Mouse (Mus musculus) heart, embryonic 12.5 days (tissue): ENCODE measurements around the gene Siah2. TPM values are rescaled to one million over a fixed set of nuclear protein-coding genes. Genes with fewer than 3 reads are reported as not detected.
A peak's percentile ranks its signal among the peaks of the same experiment; 100 is the strongest.

Experiments used
- ATAC-seq: fragments of 200-750 bp; cut with Nextera tagmentation; 2 replicates; pipeline ENCODE4 v1.8.0; 2017; ENCODE audit warnings: moderate TSS enrichment, moderate library complexity; ENCODE audit not compliant: insufficient number of reproducible peaks, low FRiP score
- H3K27ac ChIP-seq: fragments of 300-500 bp; sonication (generic); 2 replicates; pipeline ENCODE4 v1.5.1; 2016; ENCODE audit warnings: mild to moderate bottlenecking, moderate library complexity; ENCODE audit not compliant: poor library complexity, severe bottlenecking
- H3K27me3 ChIP-seq: fragments of 300-500 bp; sonication (generic); replicated peaks from 2 replicates; pipeline ENCODE4 v1.6.1; 2016; ENCODE audit warnings: mild to moderate bottlenecking, moderate library complexity
- H3K36me3 ChIP-seq: fragments of 300-500 bp; sonication (generic); 2 replicates; pipeline ENCODE4 v1.6.1; 2016; ENCODE audit warnings: mild to moderate bottlenecking, moderate library complexity
- H3K4me1 ChIP-seq: fragments of 300-500 bp; sonication (generic); replicated peaks from 2 replicates; pipeline ENCODE4 v1.6.1; 2016; ENCODE audit warnings: mild to moderate bottlenecking
- H3K4me2 ChIP-seq: fragments of 300-500 bp; sonication (generic); 2 replicates; pipeline ENCODE4 v1.6.1; 2016; ENCODE audit warnings: mild to moderate bottlenecking, moderate library complexity
- H3K4me3 ChIP-seq: fragments of 300-500 bp; sonication (generic); 2 replicates; pipeline ENCODE4 v1.5.1; 2016; ENCODE audit warnings: mild to moderate bottlenecking
- H3K9ac ChIP-seq: fragments of 300-500 bp; sonication (generic); 2 replicates; pipeline ENCODE4 v1.6.1; 2016; ENCODE audit warnings: mild to moderate bottlenecking, moderate library complexity
- H3K9me3 ChIP-seq: fragments of 300-500 bp; sonication (generic); replicated peaks from 2 replicates; pipeline ENCODE4 v1.6.1; 2016; ENCODE audit warnings: mild to moderate bottlenecking, moderate library complexity
- WGBS: fragments of 180-500 bp; shearing (Covaris S2); methylation state at CpG from one replicate; pipeline ENCODE4 v1.1.7; 2016; 5-methylcytosine and 5-hydroxymethylcytosine counted together
- polyA plus RNA-seq: library from polyadenylated mRNA; unstranded; fragments of >200 nt; fragmentation: Nextera tagmentation; extraction: Ambion mirVana; gene quantifications from 2 replicates; pipeline ENCODE4 v1.2.1, GENCODE M21; 2016

The Siah2 gene
- polyA plus RNA-seq, 1 experiment from 2014 or later = 6.7 TPM

- ATAC-seq = no peak
- Histone ChIP-seq H3K27me3 (no peaks in the 10 kb centered on the region), H3K36me3 (no peaks in the 10 kb centered on the region), H3K9me3 (peaks cover 3% of the 10 kb centered on the region; the same call in 1 of the 2 replicates), H3K4me2 (no peak overlapping the region), H3K4me1 (no peaks in the 10 kb centered on the region), H3K9ac (no peak overlapping the region), H3K4me3 (no peak overlapping the region), H3K27ac (no peak overlapping the region)
- 78% methylated on average over 9 of the region's 9 CpGs for WGBS
These were observed 27.4 kb upstream of the Siah2 start for GRCm38 (mm10) chr3:58719461-58720230.

- Histone ChIP-seq H3K4me1 (peaks cover 12% of the 10 kb centered on the region), H3K4me2 (no peak overlapping the region), H3K9me3 (peaks cover 3% of the 10 kb centered on the region), H3K36me3 (no peaks in the 10 kb centered on the region), H3K27ac (no peak overlapping the region), H3K9ac (no peak overlapping the region), H3K27me3 (no peaks in the 10 kb centered on the region), H3K4me3 (no peak overlapping the region)
- 48% methylated on average over 2 of the region's 2 CpGs for WGBS
- no peak for ATAC-seq
These were observed 24.5 kb upstream of the Siah2 start for GRCm38 (mm10) chr3:58716705-58717104.

GRCm38 (mm10) chr3:58714767-58715166, 22.6 kb upstream of the Siah2 start:
- H3K9ac ChIP-seq = no peak overlapping the region
- H3K4me1 ChIP-seq = peaks cover 12% of the 10 kb centered on the region
- no peak overlapping the region for H3K4me2 ChIP-seq
- no peaks in the 10 kb centered on the region for H3K27me3 ChIP-seq
- no peak overlapping the region for H3K4me3 ChIP-seq
- H3K36me3 ChIP-seq = no peaks in the 10 kb centered on the region
- peaks cover 3% of the 10 kb centered on the region for H3K9me3 ChIP-seq
- no peak overlapping the region for H3K27ac ChIP-seq
- WGBS = 26% methylated on average over 2 of the region's 2 CpGs
- ATAC-seq = no peak

GRCm38 (mm10) chr3:58714034-58714433, 21.8 kb upstream of the Siah2 start:
- 0 out of 2 replicates have a peak, but pooled peaks have one; percentile 33 for ATAC-seq
- no peak overlapping the region for H3K9ac ChIP-seq
- H3K36me3 ChIP-seq = no peaks in the 10 kb centered on the region
- H3K9me3 ChIP-seq = peaks cover 3% of the 10 kb centered on the region
- H3K4me2 ChIP-seq = no peak overlapping the region
- H3K4me3 ChIP-seq = no peak overlapping the region
- no peaks in the 10 kb centered on the region for H3K27me3 ChIP-seq
- H3K4me1 ChIP-seq = peaks cover 12% of the 10 kb centered on the region
- WGBS = 5% methylated on average over 2 of the region's 2 CpGs
- H3K27ac ChIP-seq = peak overlapping the region; percentile 66

GRCm38 (mm10) chr3:58713191-58713590, 21.0 kb upstream of the Siah2 start:
- no peak overlapping the region for H3K4me2 ChIP-seq
- peaks cover 3% of the 10 kb centered on the region for H3K9me3 ChIP-seq
- no peak overlapping the region for H3K27ac ChIP-seq
- H3K27me3 ChIP-seq = no peaks in the 10 kb centered on the region
- 86% methylated on average over 4 of the region's 4 CpGs for WGBS
- H3K36me3 ChIP-seq = no peaks in the 10 kb centered on the region
- ATAC-seq = no peak
- H3K4me1 ChIP-seq = peaks cover 12% of the 10 kb centered on the region
- no peak overlapping the region for H3K9ac ChIP-seq
- H3K4me3 ChIP-seq = no peak overlapping the region

- H3K9me3 ChIP-seq = peaks cover 11% of the 10 kb centered on the region; the same call in 1 of the 2 replicates
- no peaks in the 10 kb centered on the region for H3K27me3 ChIP-seq
- no peaks in the 10 kb centered on the region for H3K4me1 ChIP-seq
- ATAC-seq = no peak
- H3K36me3 ChIP-seq = no peaks in the 10 kb centered on the region
- H3K27ac ChIP-seq = no peak overlapping the region
- H3K4me2 ChIP-seq = no peak overlapping the region
- H3K9ac ChIP-seq = no peak overlapping the region
- WGBS = 67% methylated on average over 4 of the region's 4 CpGs
- no peak overlapping the region for H3K4me3 ChIP-seq
These were observed 12.3 kb upstream of the Siah2 start for GRCm38 (mm10) chr3:58704547-58704946.

- peaks cover 11% of the 10 kb centered on the region; the same call in 1 of the 2 replicates for H3K9me3 ChIP-seq
- WGBS = 81% methylated on average over 9 of the region's 9 CpGs
These were observed 11.5 kb upstream of the Siah2 start for GRCm38 (mm10) chr3:58703748-58704147.

GRCm38 (mm10) chr3:58702329-58702728, 10.1 kb upstream of the Siah2 start:
- Histone ChIP-seq H3K4me2 (no peak overlapping the region), H3K4me3 (no peak overlapping the region)

More at GRCm38 (mm10) chr3:58703748-58704147, 11.5 kb upstream of the Siah2 start:
- Histone ChIP-seq H3K4me1 (no peaks in the 10 kb centered on the region), H3K9ac (no peak overlapping the region), H3K36me3 (no peaks in the 10 kb centered on the region), H3K27me3 (no peaks in the 10 kb centered on the region), H3K27ac (no peak overlapping the region), H3K4me3 (no peak overlapping the region), H3K4me2 (no peak overlapping the region)
- no peak for ATAC-seq

GRCm38 (mm10) chr3:58701441-58701840, 9.2 kb upstream of the Siah2 start:
- no peaks in the 10 kb centered on the region for H3K36me3 ChIP-seq
- no peak for ATAC-seq
- H3K27ac ChIP-seq = no peak overlapping the region
- H3K27me3 ChIP-seq = no peaks in the 10 kb centered on the region
- H3K9me3 ChIP-seq = peaks cover 11% of the 10 kb centered on the region; the same call in 1 of the 2 replicates
- no peaks in the 10 kb centered on the region for H3K4me1 ChIP-seq
- no peak overlapping the region for H3K4me3 ChIP-seq
- no peak overlapping the region for H3K4me2 ChIP-seq
- no peak overlapping the region for H3K9ac ChIP-seq
- WGBS = 81% methylated on average over 1 of the region's 1 CpGs

More at GRCm38 (mm10) chr3:58702329-58702728, 10.1 kb upstream of the Siah2 start:
- Histone ChIP-seq H3K36me3 (no peaks in the 10 kb centered on the region), H3K9ac (no peak overlapping the region), H3K9me3 (peaks cover 11% of the 10 kb centered on the region; the same call in 1 of the 2 replicates), H3K4me1 (no peaks in the 10 kb centered on the region), H3K27me3 (no peaks in the 10 kb centered on the region), H3K27ac (no peak overlapping the region)
- WGBS = 72% methylated on average over 1 of the region's 1 CpGs
- no peak for ATAC-seq

- no peak overlapping the region for H3K9ac ChIP-seq
- no peaks in the 10 kb centered on the region for H3K4me1 ChIP-seq
- H3K4me3 ChIP-seq = no peak overlapping the region
- no peak overlapping the region for H3K27ac ChIP-seq
- 85% methylated on average over 4 of the region's 4 CpGs for WGBS
- ATAC-seq = no peak
- H3K9me3 ChIP-seq = peaks cover 11% of the 10 kb centered on the region; the same call in 1 of the 2 replicates
- H3K36me3 ChIP-seq = no peaks in the 10 kb centered on the region
- H3K27me3 ChIP-seq = no peaks in the 10 kb centered on the region
- no peak overlapping the region for H3K4me2 ChIP-seq
These were observed 5.7 kb upstream of the Siah2 start for GRCm38 (mm10) chr3:58697926-58698325.

GRCm38 (mm10) chr3:58696806-58697205, 4.6 kb upstream of the Siah2 start:
- H3K4me1 ChIP-seq = peaks cover 3% of the 10 kb centered on the region; the same call in 1 of the 2 replicates
- no peak overlapping the region for H3K4me2 ChIP-seq
- no peaks in the 10 kb centered on the region for H3K27me3 ChIP-seq
- H3K4me3 ChIP-seq = no peak overlapping the region
- no peak overlapping the region for H3K27ac ChIP-seq
- no peaks in the 10 kb centered on the region for H3K36me3 ChIP-seq
- no peak for ATAC-seq
- 55% methylated on average over 3 of the region's 3 CpGs for WGBS
- H3K9ac ChIP-seq = no peak overlapping the region
- peaks cover 9% of the 10 kb centered on the region; the same call in 1 of the 2 replicates for H3K9me3 ChIP-seq
